ENCODE assay signal across 8 mouse cellular contexts in the genomic region with DNA sequence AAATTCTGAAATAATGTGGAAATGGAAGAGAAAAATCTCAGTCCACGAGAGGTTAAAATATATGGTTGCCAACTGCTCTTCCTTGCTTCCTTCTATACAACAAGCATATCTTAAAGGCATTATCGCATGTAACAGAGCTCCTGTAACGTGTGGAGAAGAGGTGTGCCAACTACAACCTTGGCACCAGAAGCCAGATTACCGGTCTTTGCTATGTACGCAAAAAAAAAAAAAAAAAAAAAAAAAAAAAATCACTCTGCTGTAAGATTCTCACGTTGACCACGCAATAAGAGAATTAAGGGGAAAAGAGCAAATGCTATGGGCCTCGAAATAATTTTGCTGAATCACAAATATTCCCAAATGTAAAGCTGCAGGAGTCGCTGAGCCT. TPM values are rescaled to one million over a fixed set of nuclear protein-coding genes. Genes with fewer than 3 reads are reported as not detected.
A peak's percentile ranks its signal among the peaks of the same experiment; 100 is the strongest.
DNase-seq lines count a peak whose midpoint lies in the region; ATAC-seq and TF ChIP-seq lines count a peak whose summit lies in the region.

No protein-coding gene starts in this region.

- no peaks in the 10 kb centered on the region for H3K36me3 ChIP-seq in heart, adult 2 months (ENCODE audit: control insufficient read depth, insufficient read depth, low read length)
- H3K36me3 ChIP-seq in thymus, adult 2 months (ENCODE audit: control insufficient read depth, insufficient read depth, low read length): no peaks in the 10 kb centered on the region
- H3K36me3 ChIP-seq in liver, embryonic 13.5 days: no peaks in the 10 kb centered on the region; the same call in 1 of the 2 replicates
- no peaks in the 10 kb centered on the region for H3K36me3 ChIP-seq in stomach, postnatal 0 days (ENCODE audit: control insufficient read depth, insufficient read depth, low read length)

- H3K79me2 ChIP-seq in heart, adult 2 months (replicated peaks; ENCODE audit: control insufficient read depth, insufficient read depth, low read length): no peaks in the 10 kb centered on the region

- peak overlapping the region; percentile 84; the same call in 1 of the 2 replicates for H3K9ac ChIP-seq in heart, adult 2 months (ENCODE audit: low read depth, low read length)
- H3K9ac ChIP-seq in liver, embryonic 13.5 days: peak overlapping the region; percentile 97
- H3K9ac ChIP-seq in stomach, postnatal 0 days (ENCODE audit: low read length): peak overlapping the region; percentile 91

- TF ChIP-seq POLR2A in heart, adult 2 months (IDR thresholded peaks at IDR 0.05; ENCODE audit: insufficient read depth, low read depth, low read length): no peak
- TF ChIP-seq POLR2A in thymus, adult 2 months (IDR thresholded peaks at IDR 0.05; ENCODE audit: control insufficient read depth, extremely low read depth, insufficient read depth, low read length, poor library complexity): no peak

- H3K4me3 ChIP-seq in heart, adult 2 months: peak overlapping the region; percentile 71
- peak overlapping the region; percentile 93 for H3K4me3 ChIP-seq in thymus, adult 2 months (ENCODE audit: control insufficient read depth, insufficient read depth, low read length)
- H3K4me3 ChIP-seq in liver, embryonic 13.5 days (replicated peaks): peak overlapping the region; percentile 100
- peak overlapping the region; percentile 99 for H3K4me3 ChIP-seq in stomach, postnatal 0 days (ENCODE audit: low read depth, low read length)

- 5% methylated on average over 9 of the region's 9 CpGs for WGBS in heart, adult 2 months
- 10% methylated on average over 9 of the region's 9 CpGs for WGBS in thymus, adult 2 months
- WGBS in liver, embryonic 13.5 days (ENCODE audit: insufficient replicate concordance): 3% methylated on average over 9 of the region's 9 CpGs
- 5% methylated on average over 9 of the region's 9 CpGs for WGBS in stomach, postnatal 0 days

- no peak for TF ChIP-seq CTCF in heart, adult 2 months (IDR thresholded peaks at IDR 0.05)
- no peak for TF ChIP-seq CTCF in thymus, adult 2 months (IDR thresholded peaks at IDR 0.05; ENCODE audit: borderline replicate concordance, control insufficient read depth, extremely low read depth, insufficient read depth, low read length, poor library complexity)
- TF ChIP-seq CTCF in stomach, postnatal 0 days (IDR thresholded peaks at IDR 0.05; ENCODE audit: low read depth): no peak

- TF ChIP-seq EP300 in heart, adult 2 months (IDR thresholded peaks at IDR 0.05; ENCODE audit: insufficient read depth, low read depth, low read length): no peak
- TF ChIP-seq EP300 in stomach, postnatal 0 days (optimal IDR thresholded peaks at IDR 0.05): no peak

- H3K27me3 ChIP-seq in heart, adult 2 months (ENCODE audit: control insufficient read depth, insufficient read depth, low read length): no peaks in the 10 kb centered on the region
- no peaks in the 10 kb centered on the region for H3K27me3 ChIP-seq in thymus, adult 2 months (ENCODE audit: control insufficient read depth, insufficient read depth, low read length)
- no peaks in the 10 kb centered on the region for H3K27me3 ChIP-seq in liver, embryonic 13.5 days
- H3K27me3 ChIP-seq in stomach, postnatal 0 days (ENCODE audit: control insufficient read depth, insufficient read depth, low read length): no peaks in the 10 kb centered on the region

- H3K27ac ChIP-seq in heart, adult 2 months: no peak overlapping the region
- no peak overlapping the region for H3K27ac ChIP-seq in thymus, adult 2 months (ENCODE audit: control insufficient read depth, insufficient read depth, low read length)
- H3K27ac ChIP-seq in liver, embryonic 13.5 days: peak overlapping the region; percentile 81
- peak overlapping the region; percentile 83; the same call in 1 of the 2 replicates for H3K27ac ChIP-seq in stomach, postnatal 0 days (replicated peaks)

- ATAC-seq in liver, embryonic 13.5 days (ENCODE audit: low read depth): 0 out of 2 replicates have a peak, but pooled peaks have one; percentile 29
- 0 out of 2 replicates have a peak, but pooled peaks have one; percentile 18 for ATAC-seq in stomach, postnatal 0 days (ENCODE audit: low FRiP score, low TSS enrichment)

- intact Hi-C loops in heart, adult 2 months (cut with DNase I): loop anchor here (1.0 kb wide), 1 partner anchor 13 kb away; no protein-coding TSS in a partner anchor

- no peaks in the 10 kb centered on the region for H3K9me3 ChIP-seq in liver, embryonic 13.5 days (replicated peaks)
- H3K9me3 ChIP-seq in stomach, postnatal 0 days (ENCODE audit: control insufficient read depth, low read length): no peaks in the 10 kb centered on the region

- H3K4me1 ChIP-seq in heart, adult 2 months (ENCODE audit: control insufficient read depth, insufficient read depth, low read length): no peaks in the 10 kb centered on the region
- H3K4me1 ChIP-seq in thymus, adult 2 months (replicated peaks; ENCODE audit: control insufficient read depth, insufficient read depth, low read length): peaks cover 4% of the 10 kb centered on the region; the same call in 1 of the 2 replicates
- H3K4me1 ChIP-seq in liver, embryonic 13.5 days (replicated peaks): peaks cover 40% of the 10 kb centered on the region
- no peaks in the 10 kb centered on the region for H3K4me1 ChIP-seq in stomach, postnatal 0 days (replicated peaks; ENCODE audit: control insufficient read depth, insufficient read depth)

- H3K4me2 ChIP-seq in liver, embryonic 13.5 days: peak overlapping the region; percentile 88
- H3K4me2 ChIP-seq in stomach, postnatal 0 days (replicated peaks; ENCODE audit: low read depth): peak overlapping the region; percentile 88

- no peak for DNase-seq in heart, adult 2 months
- DNase-seq in heart, adult 18-20 months: no peak
- no peak for DNase-seq in thymus, adult 2 months
- DNase-seq in thymus, postnatal 36 days: no peak
- no peak for DNase-seq in liver, embryonic 13.5 days
- no peak for DNase-seq in stomach, postnatal 0 days (ENCODE audit: low spot score)
- DNase-seq in layer of hippocampus, postnatal 36 days: no peak
- DNase-seq in thymus, postnatal 25 days: no peak

RNA-seq across cellular contexts. Expression of a gene that starts 0.9 kb away (rescaled TPM):
- total RNA-seq in heart, adult 2 months (2021): 10 to 100 TPM; 21.3 to 27.3 TPM
- 15.7 and 19.6 TPM in 2 replicates for polyA plus RNA-seq in heart, adult 2 months (2012; rRNA removed)
- 10 to 100 TPM; 23.1 to 24.2 TPM for total RNA-seq in heart, adult 18-20 months (2021)
- polyA plus RNA-seq in thymus, adult 2 months (2012; rRNA removed): 20.8 and 25.1 TPM in 2 replicates
- polyA plus RNA-seq in liver, embryonic 13.5 days (2015; fragmentation: Nextera tagmentation; extraction: Ambion mirVana): 40.7 and 46.7 TPM in 2 replicates
- polyA plus RNA-seq in stomach, postnatal 0 days (2015; fragmentation: Nextera tagmentation; extraction: Ambion mirVana): 13.8 and 14.3 TPM in 2 replicates
- total RNA-seq in layer of hippocampus, postnatal 36 days (2021): 10 to 100 TPM; 68.2 to 69.2 TPM

RNA-seq across cellular contexts. Expression of a gene that starts 11.1 kb away (rescaled TPM):
- total RNA-seq in heart, adult 2 months (2021): 1 to 10 TPM; 6.3 to 7.8 TPM
- polyA plus RNA-seq in heart, adult 2 months (2012; rRNA removed): 5.0 and 7.7 TPM in 2 replicates
- 1 to 10 TPM; 7.0 TPM for total RNA-seq in heart, adult 18-20 months (2021)
- 8.0 and 8.6 TPM in 2 replicates for polyA plus RNA-seq in thymus, adult 2 months (2012; rRNA removed)
- 23.9 and 27.7 TPM in 2 replicates for polyA plus RNA-seq in liver, embryonic 13.5 days (2015; fragmentation: Nextera tagmentation; extraction: Ambion mirVana)
- 17.3 and 18.2 TPM in 2 replicates for polyA plus RNA-seq in stomach, postnatal 0 days (2015; fragmentation: Nextera tagmentation; extraction: Ambion mirVana)
- 10 to 100 TPM; 23.5 to 27.1 TPM for total RNA-seq in layer of hippocampus, postnatal 36 days (2021)

Comparison
In these comparisons a context has a peak if more than half of its experiments do, and no peak if none do; other contexts are left out.
1. H3K27ac ChIP-seq: peak in liver, embryonic 13.5 days (single experiment) and stomach, postnatal 0 days (single experiment); none in heart, adult 2 months (single experiment) and thymus, adult 2 months (single experiment).
2. Peak in every context shown above with its lines, with median percentiles within 50 percentile points of each other: H3K4me3 ChIP-seq and H3K9ac ChIP-seq.